Mouse (Mus musculus): ENCODE results near the gene Brwd1. TPM values are rescaled to one million over a fixed set of nuclear protein-coding genes. Genes with fewer than 3 reads are reported as not detected.

The Brwd1 gene
- polyA plus RNA-seq (2017; shearing (Covaris generic)) = 25.3 TPM

GRCm38 (mm10) chr16:96082301-96083178 lies at the start of gene Brwd1:
Brwd1 (minus strand) TSS chr16:96082526.

DNA sequence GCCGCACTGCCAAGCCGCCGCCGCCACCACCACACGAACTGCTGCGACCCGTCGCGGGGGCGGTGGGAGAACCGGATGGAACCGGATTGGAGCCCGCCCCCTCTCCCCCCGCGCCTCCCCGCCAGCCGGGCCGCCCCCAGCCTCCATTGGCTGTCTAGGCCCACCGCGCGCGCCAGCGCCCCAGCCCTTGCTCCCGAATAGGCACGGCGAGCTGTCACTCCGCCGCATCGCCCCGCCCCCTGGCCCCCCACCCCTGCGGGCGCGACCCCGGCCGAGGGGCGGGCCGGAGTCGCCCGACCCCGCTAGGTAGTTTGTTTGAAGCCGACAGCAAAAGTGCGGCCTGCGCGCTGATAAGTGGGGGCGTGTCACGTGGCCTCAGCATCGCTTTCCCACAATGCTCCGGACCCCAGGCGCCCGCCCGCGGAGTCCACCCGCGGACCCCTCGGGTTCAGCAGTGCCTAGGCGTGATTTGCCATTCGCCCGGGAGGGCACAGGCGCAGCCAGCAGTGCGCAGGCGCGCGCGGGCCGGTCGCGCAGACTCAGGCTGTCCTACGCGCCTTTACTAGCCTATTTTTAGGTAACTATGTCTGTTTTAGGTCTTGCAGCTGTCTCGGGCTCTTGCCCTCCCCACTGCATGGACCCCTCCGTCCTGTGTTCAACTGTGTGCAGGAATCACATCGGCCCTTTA lies 45.5 kb upstream of the Brwd1 start, which contains the start of gene Hmgn1:
Gene Hmgn1, minus strand, starts transcription at position 73 of the 688 bp plus-strand sequence.

DNA sequence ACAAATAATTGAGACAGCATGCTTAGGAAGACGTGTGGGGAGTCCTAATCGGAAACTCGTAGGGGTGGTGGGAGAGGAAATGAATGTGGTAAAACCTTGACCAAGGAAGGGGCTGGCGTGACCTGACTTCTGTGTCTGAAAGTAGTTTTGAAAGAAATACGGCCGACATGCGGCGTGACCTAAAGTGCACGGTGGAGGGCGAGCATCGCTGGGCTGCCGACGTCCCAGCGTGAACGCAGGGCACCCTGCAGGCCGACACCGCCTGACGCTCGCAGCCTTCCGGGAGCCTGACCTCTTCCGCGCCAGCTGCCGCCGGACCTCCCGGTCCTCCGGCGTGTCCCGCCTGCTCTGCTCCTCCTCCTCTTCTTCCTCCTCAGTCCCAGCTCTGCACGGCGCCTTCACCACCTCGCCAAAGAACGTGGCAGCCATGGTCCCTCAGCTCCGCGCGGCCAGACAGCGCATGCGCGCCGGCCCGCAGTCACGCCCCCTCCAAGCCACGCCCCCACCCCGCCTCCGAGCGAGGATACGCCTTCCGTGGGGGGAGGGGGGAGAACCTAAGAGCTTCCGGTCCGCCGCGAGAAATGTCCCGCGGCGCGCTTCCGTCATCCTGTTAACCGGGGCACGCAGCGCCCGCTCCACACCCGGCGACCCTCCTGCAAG lies 91.7 kb downstream of the Brwd1 start, which contains the start of gene Psmg1:
Gene Psmg1, minus strand, starts transcription at position 499 of the 660 bp plus-strand sequence.

Other genes with a start within 250 kb of the Brwd1 start
- gene Psmg1, start 91.6 kb downstream of the Brwd1 start, polyA plus RNA-seq (2017; shearing (Covaris generic)) = 65.6 TPM
- gene Hmgn1, start 45.2 kb upstream of the Brwd1 start, polyA plus RNA-seq (2017; shearing (Covaris generic)) = 75.4 TPM
- gene Wrb, start 62.9 kb upstream of the Brwd1 start, polyA plus RNA-seq (2017; shearing (Covaris generic)) = 10.8 TPM
- not detected for gene Lca5l, start 109.7 kb upstream of the Brwd1 start, polyA plus RNA-seq (2017; shearing (Covaris generic))
- not detected for gene Sh3bgr, start 117.9 kb upstream of the Brwd1 start, polyA plus RNA-seq (2017; shearing (Covaris generic))
- gene B3galt5, start 153.3 kb upstream of the Brwd1 start, polyA plus RNA-seq (2017; shearing (Covaris generic)) = 1.4 TPM